Mouse (Mus musculus) liver, embryonic 14.5 days (tissue): Measurements from ENCODE around the gene Mcoln2. TPM values are rescaled to one million over a fixed set of nuclear protein-coding genes. Genes with fewer than 3 reads are reported as not detected.

Experiments used
- ATAC-seq: fragments of 200-750 bp; cut with Nextera tagmentation; 2 replicates; pipeline ENCODE4 v1.8.0; 2017; ENCODE audit warnings: moderate number of reproducible peaks, mild to moderate bottlenecking, moderate library complexity; ENCODE audit not compliant: insufficient read depth
- DNase-seq, 3 experiments: peaks; one replicate each; pipeline ENCODE4 v3.0.0-alpha.2; 2012 to 2013; ENCODE audit warnings: low read depth in 3 of 3, low spot score in 3 of 3
- H3K27ac ChIP-seq: fragments of 300-500 bp; sonication (generic); 2 replicates; pipeline ENCODE4 v1.5.1; 2014; ENCODE audit warnings: moderate library complexity, mild to moderate bottlenecking, control low read depth, inconsistent platforms
- H3K27me3 ChIP-seq: fragments of 300-500 bp; sonication (generic); 2 replicates; pipeline ENCODE4 v1.6.1; 2014; ENCODE audit warnings: mild to moderate bottlenecking, low read length, moderate library complexity; ENCODE audit not compliant: control insufficient read depth, insufficient read depth
- H3K36me3 ChIP-seq: fragments of 300-500 bp; sonication (generic); replicated peaks from 2 replicates; pipeline ENCODE4 v1.6.1; 2014; ENCODE audit warnings: low read depth; ENCODE audit not compliant: control insufficient read depth, insufficient read depth
- H3K4me1 ChIP-seq, 2 experiments: fragments of 200-500 bp in 1 of 2; fragments of 300-500 bp in 1 of 2; sonication (generic) in 1 of 2; replicated peaks; 2 replicates each; pipeline ENCODE4 v1.6.1; 2012 to 2014; ENCODE audit warnings: antibody characterized with exemption in 1 of 2, inconsistent platforms in 1 of 2, low read length in 1 of 2; ENCODE audit not compliant: control insufficient read depth in 2 of 2, insufficient read depth in 2 of 2
- H3K4me2 ChIP-seq: fragments of 300-500 bp; sonication (generic); 2 replicates; pipeline ENCODE4 v1.6.1; 2014; ENCODE audit warnings: low read depth, mild to moderate bottlenecking, control low read depth, moderate library complexity
- H3K4me3 ChIP-seq, 2 experiments: fragments of 200-500 bp in 1 of 2; fragments of 300-500 bp in 1 of 2; sonication (generic) in 1 of 2; 2 replicates each; pipeline ENCODE4 v1.5.1; 2012 to 2014; ENCODE audit warnings: low read depth in 2 of 2, low read length in 2 of 2, mild to moderate bottlenecking in 2 of 2, control low read depth in 1 of 2, inconsistent platforms in 1 of 2, moderate library complexity in 1 of 2; ENCODE audit not compliant: insufficient read depth in 1 of 2
- H3K9ac ChIP-seq: fragments of 300-500 bp; sonication (generic); replicated peaks from 2 replicates; pipeline ENCODE4 v1.6.1; 2014; ENCODE audit warnings: mild to moderate bottlenecking, control low read depth, moderate library complexity
- H3K9me3 ChIP-seq: fragments of 300-500 bp; sonication (generic); 2 replicates; pipeline ENCODE4 v1.6.1; 2016; ENCODE audit warnings: low read length, mixed read lengths; ENCODE audit not compliant: control insufficient read depth
- CTCF ChIP-seq: IDR thresholded peaks from 2 replicates; pipeline ENCODE4 v1.5.1; 2016; ENCODE audit warnings: antibody characterized with exemption, low read depth, control low read depth
- EP300 ChIP-seq: IDR thresholded peaks from 2 replicates; pipeline ENCODE4 v1.6.1; 2016; ENCODE audit warnings: antibody characterized with exemption, low read depth
- WGBS: fragments of 180-500 bp; shearing (Covaris S2); extraction: QIAGEN DNeasy Blood & Tissue Kit; methylation state at CpG from one replicate; pipeline ENCODE4 v1.1.7; 2014; ENCODE audit not compliant: insufficient replicate concordance; 5-methylcytosine and 5-hydroxymethylcytosine counted together
- polyA plus RNA-seq, 2 experiments: library from polyadenylated mRNA; depleted of rRNA in 1 of 2; stranded (reverse) in 1 of 2; unstranded in 1 of 2; fragments of >200 nt; fragmentation: Nextera tagmentation in 1 of 2; extraction: Ambion mirVana in 1 of 2; gene quantifications; 2 replicates each; pipeline versions ENCODE4 v1.2.1 to v1.2.3; 2012 to 2014

Gene Mcoln2
- polyA plus RNA-seq, 2 experiments = 5.5 to 5.9 TPM

DNA sequence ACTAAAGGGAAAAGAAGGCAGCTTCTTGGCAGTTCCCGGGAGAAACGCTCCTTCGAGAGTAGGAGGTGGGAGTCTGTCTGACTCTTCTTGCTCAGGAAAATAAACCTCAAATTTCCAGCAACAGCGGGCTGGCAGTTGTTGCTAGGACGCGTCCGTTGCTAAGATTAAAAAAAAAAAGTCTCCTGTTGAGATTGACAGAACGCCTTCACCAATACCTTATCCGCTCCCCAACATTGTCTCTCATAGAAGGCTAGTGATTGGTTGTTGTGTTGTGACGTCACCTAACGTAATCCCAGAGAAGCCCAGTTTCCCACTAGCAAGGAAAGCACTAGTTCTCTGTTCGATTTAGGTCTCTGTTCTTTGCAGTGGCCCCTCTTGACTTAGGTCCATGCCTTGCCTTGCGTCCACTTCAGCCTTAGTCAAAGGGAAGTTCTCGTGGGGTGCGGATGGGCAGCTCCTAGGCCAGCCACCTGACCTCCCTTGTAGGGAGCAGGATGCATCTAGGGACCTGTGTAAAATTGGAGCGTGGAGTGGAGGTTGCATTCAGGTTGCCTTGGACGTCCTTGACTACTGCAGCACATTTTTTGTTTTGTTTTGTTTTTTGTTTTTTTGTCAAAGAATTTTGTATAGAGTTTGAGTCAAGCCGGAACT is 41.6 kb upstream of the Mcoln2 start, which contains the start of gene Wdr63:
Gene Wdr63, minus strand, starts transcription at position 210 of the 651 bp plus-strand sequence.
- H3K27me3 ChIP-seq = no peaks in the 10 kb centered on the region; the same call in none of the 2 replicates
- H3K4me3 ChIP-seq = peak within 1 kb of the TSS; percentile 42 to 52
- H3K4me2 ChIP-seq = peak within 1 kb of the TSS; percentile 65
- WGBS = 13% methylated on average over 18 of the region's 18 CpGs
- no peak within 1 kb of the TSS for H3K27ac ChIP-seq
- H3K9me3 ChIP-seq = peaks cover 2% of the 10 kb centered on the region; the same call in 1 of the 2 replicates
- DNase-seq (peak; percentile 52 to 58 (median 53)), ATAC-seq (peak; percentile 76)
- H3K36me3 ChIP-seq = no peaks in the 10 kb centered on the region
- H3K9ac ChIP-seq = no peak within 1 kb of the TSS
- H3K4me1 ChIP-seq = 0 out of 4 replicates have a peak, but pooled peaks cover 0 to 2% of the 10 kb centered on the region in 2 experiments
- TF ChIP-seq CTCF = no peak
- no peak for TF ChIP-seq EP300

DNA sequence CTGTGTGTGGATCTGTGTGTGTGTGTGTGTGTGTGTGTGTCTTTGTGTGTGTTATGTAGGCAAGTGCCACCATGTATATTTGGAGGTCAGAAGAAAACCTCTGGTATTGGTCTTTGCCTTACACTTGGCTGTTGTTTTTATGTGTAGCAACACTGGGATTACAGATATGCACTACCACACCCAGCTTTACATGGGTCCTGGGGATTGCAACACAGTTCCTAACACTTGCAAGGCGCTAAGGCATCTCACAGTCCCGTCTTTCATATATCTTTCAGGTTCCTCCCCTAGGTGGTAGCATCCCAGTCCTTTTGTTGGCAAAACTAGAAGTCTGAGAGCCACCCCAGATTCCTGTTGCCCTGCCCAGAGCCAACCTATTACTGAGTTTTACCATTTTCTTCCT is 40.7 kb upstream of the Mcoln2 start:
- Histone ChIP-seq H3K4me1 (0 out of 4 replicates have a peak, but pooled peaks cover 0 to 2% of the 10 kb centered on the region in 2 experiments), H3K9me3 (peaks cover 2% of the 10 kb centered on the region; the same call in 1 of the 2 replicates), H3K27ac (no peak overlapping the region), H3K4me3 (no peak overlapping the region), H3K27me3 (no peaks in the 10 kb centered on the region; the same call in none of the 2 replicates), H3K4me2 (no peak overlapping the region), H3K36me3 (no peaks in the 10 kb centered on the region), H3K9ac (no peak overlapping the region)
- DNase-seq = no peak
- WGBS = 46% methylated on average over 2 of the region's 2 CpGs
- ATAC-seq = no peak
- TF ChIP-seq CTCF (no peak), EP300 (no peak)

DNA sequence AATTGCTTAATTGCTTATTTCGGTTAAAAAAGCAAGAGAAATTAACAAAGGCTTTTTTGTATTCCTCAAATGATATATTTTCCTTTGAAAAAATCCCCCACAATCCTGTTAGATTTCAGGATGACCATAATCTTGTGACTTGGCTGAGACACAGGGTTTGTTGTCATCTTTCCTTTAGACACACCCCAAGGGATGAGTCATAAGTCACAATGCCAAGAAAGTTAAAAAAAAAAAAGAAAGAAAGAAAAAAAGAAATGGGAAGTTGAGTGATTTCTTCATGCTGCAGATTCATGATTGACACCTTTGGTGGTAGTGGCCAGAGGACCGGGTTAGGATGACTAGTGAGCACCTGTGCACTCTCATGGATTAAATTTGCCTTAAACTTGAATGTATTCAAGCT is 39.3 kb upstream of the Mcoln2 start:
- WGBS = 39% methylated on average over 2 of the region's 2 CpGs
- DNase-seq = no peak
- no peak for TF ChIP-seq EP300
- no peak for TF ChIP-seq CTCF
- no peaks in the 10 kb centered on the region; the same call in none of the 2 replicates for H3K27me3 ChIP-seq
- no peak for ATAC-seq
- no peak overlapping the region for H3K4me2 ChIP-seq
- H3K36me3 ChIP-seq = no peaks in the 10 kb centered on the region
- peaks cover 2% of the 10 kb centered on the region; the same call in 1 of the 2 replicates for H3K9me3 ChIP-seq
- H3K4me3 ChIP-seq = no peak overlapping the region
- no peak overlapping the region for H3K9ac ChIP-seq
- no peak overlapping the region for H3K27ac ChIP-seq
- H3K4me1 ChIP-seq = 0 out of 4 replicates have a peak, but pooled peaks cover 0 to 2% of the 10 kb centered on the region in 2 experiments

DNA sequence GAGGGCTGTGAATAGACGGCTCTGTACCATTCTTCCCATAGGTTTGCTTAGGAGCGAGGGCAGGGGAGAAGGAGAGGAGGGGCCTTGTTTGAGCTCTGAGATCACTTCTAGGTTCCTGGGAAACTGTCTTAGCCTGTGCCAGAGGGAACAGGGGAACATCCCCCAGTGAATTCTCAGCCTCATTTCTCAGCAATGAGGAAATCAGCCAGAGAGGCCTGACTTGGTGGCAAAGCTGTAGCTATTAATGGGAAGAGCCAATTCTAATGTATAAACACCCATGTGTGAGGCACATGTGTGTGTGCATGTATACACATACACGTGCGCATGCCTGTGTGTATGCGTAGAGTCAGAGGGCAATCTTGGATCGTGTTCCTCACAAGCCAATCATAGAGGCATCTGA is 38.7 kb upstream of the Mcoln2 start:
- no peak for DNase-seq
- Histone ChIP-seq H3K36me3 (no peaks in the 10 kb centered on the region), H3K27ac (no peak overlapping the region), H3K4me1 (0 out of 4 replicates have a peak, but pooled peaks cover 0 to 2% of the 10 kb centered on the region in 2 experiments), H3K4me3 (no peak overlapping the region), H3K4me2 (no peak overlapping the region), H3K27me3 (no peaks in the 10 kb centered on the region; the same call in none of the 2 replicates), H3K9me3 (peaks cover 2% of the 10 kb centered on the region; the same call in 1 of the 2 replicates), H3K9ac (no peak overlapping the region)
- no peak for TF ChIP-seq CTCF
- TF ChIP-seq EP300 = no peak
- no peak for ATAC-seq
- 56% methylated on average over 6 of the region's 6 CpGs for WGBS

DNA sequence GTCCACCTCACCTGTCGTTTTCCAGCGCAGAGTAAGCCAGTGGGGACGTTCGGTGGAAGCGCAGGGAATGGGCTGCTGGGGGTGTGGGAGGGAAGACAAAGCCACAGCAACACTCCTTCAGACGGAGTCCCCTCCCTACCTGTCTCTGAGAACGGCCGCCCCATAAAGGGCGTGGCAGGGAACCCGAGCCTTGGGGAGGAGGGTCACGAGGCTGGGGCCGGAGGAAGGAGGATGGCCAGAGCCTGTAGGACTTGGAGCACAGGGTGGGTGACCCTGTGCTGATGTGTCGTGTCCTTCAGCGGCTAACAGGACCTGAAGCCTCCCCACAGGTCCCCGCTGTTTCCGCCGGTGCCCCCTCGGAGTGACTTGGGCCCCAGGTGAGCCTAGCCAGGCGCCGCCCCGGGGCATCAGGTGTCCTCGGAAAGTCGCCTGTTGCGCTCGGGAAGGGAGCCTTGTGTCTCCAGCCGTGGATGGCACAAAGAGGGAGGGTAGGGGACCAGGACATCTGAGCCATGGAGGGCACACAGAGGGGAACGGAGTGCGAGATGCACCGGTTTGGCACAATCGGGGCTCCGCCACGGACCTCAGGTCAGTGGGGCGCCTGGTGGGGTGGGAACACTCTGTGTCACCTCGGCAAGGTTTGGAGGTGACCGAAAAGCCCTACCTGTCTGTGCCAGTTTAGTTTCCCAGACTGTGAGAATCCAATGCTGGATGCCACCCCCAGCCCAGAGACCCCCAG is 32.2 kb upstream of the Mcoln2 start, which contains the start of gene Mcoln3:
Gene Mcoln3, plus strand, starts transcription at position 193 of the 739 bp plus-strand sequence.
- 16% methylated on average over 35 of the region's 35 CpGs for WGBS
- DNase-seq = no peak
- no peaks in the 10 kb centered on the region for H3K9me3 ChIP-seq
- no peak for ATAC-seq
- H3K27ac ChIP-seq = no peak within 1 kb of the TSS
- H3K4me1 ChIP-seq = no peaks in the 10 kb centered on the region
- H3K27me3 ChIP-seq = peaks cover 12% of the 10 kb centered on the region
- no peaks in the 10 kb centered on the region for H3K36me3 ChIP-seq
- TF ChIP-seq EP300 (no peak), CTCF (no peak)
- H3K4me3 ChIP-seq = no peak within 1 kb of the TSS
- H3K4me2 ChIP-seq = no peak within 1 kb of the TSS; the same call in 1 of the 2 replicates
- no peak within 1 kb of the TSS for H3K9ac ChIP-seq
